Mouse (Mus musculus): Measurements from ENCODE around the gene Igsf23.
"Not testable (repeated sequence)": the region's sequence is repeated elsewhere in the genome, so short reads cannot be mapped to it uniquely, and the experiment has no call there.

Gene Igsf23

DNA sequence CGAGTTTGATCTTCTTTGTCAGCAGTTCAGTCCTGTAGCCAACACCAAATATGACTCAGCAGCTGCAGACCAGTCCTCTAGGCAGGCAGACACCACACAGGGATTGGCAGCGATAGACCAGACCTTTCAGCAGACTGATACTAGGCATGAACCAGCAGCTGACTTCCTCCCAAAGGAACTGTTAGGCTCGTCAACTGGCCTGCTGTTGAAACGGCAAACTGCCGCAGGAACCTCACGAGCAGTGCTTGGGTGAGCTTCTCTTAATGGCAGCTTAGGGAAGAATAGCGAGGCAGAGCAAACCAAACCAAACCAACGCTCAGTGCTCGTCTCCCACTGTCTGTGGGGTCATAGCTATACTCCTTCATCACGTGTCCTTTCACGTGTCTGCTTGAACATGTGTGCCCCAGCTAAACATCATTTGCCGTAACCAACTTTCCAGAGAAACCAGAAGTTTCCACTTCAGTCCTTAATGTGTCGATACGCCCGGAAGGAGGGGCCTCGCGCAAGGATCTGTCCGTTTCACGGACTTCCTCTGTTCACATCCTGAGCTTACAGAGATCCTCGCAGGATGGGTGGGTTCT lies 15.3 kb downstream of the Igsf23 start:
- DNase-seq (ENCODE audit: low spot score): no peak

DNA sequence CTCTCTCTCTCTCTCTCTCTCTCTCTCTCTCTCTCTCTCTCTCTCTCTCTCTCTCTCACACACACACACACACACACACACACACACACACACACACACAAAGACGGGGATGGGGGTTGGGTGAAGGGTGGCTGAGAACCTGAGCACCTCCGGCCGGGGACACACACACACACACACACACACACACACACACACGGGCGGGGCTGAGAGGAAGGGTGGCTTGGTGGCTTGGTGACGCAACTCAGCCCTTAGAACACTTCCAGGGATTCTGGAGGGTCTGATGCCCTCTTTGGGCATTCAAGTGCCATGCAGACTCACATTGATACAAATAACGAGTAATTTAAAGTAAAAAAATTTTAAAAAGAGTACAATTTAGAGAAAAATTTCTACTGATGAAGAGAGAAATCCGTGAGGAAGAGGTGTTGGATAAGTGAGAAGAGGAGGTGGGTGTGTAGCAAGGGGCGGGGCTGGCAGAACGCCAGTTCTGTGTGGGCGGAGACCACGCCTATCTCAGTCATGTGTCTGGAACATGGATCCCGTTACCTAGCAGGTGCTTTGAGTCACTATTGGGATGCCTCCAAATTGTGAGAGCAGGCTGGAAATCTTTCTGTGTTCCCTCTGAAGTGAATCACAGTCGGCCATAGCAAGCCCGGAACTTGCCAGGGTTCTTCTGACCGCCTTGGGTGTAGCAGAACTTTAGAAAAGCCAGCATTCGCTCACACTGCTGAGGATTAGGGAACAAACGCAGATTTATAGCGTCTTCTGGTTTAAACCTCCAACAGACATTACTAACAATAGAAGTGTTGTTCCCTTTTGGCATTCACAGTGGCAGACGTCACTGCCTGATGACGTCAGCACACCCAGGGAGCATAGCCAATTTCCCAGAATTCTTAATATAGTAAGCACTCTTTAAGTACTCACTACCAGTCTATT lies 17.4 kb downstream of the Igsf23 start:
- DNase-seq (ENCODE audit: low spot score): peak; percentile 87

DNA sequence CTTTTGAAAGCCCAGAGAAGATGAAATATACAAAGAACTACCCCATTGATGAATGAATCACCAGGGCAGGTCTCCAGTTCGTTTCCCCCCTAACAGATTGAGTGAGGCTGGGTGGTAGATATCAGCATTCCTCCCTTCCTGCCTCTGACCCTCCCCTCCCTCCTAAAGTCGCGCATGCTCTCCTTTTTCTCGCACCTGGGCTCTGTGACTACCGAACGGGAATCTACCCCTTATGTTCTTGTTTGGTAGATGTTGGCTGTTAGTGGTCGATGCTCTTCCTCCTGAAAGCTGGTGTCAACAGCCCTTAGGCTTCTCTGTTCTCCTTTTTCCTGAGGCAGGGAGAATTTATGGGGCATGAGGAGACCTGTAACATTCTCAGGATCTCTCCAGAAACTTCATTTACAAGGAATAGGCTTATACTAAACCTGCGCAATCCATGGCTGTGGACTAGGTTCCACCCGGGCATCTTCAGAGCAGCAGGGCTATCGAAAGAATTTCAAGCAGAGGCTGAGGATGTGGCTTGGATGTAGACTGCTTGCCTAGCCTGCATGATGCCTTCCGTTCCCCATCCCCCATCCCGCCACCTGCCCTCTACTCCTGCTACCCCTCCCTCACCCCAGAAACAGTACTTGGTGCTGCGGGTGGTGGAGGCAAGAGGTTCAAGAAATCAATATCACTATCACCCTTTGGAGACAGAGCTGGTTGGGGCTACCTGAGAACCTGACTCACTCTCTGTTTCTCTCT lies 18.3 kb downstream of the Igsf23 start:
- DNase-seq (ENCODE audit: low spot score): no peak

DNA sequence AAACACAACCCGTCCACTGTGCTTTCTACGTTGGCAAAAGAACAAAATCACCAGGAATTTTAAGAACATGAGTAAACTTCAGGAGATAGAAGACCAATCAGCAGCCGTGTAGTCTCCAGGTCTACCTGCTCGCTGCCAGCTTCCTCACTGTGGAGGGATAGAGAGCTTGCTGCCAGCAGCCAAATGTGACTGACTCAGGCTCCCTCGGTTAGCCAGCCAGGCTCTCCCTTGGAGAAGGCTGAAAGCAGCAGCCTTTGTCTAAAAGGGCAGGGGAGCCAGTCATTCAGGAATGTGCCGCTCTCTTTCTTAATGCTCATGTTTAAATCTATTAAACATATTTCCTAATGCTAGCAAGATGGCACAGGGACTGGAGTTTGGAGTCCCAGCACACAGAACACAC lies 20.1 kb downstream of the Igsf23 start:
- not testable (repeated sequence) for DNase-seq (ENCODE audit: low spot score)

DNA sequence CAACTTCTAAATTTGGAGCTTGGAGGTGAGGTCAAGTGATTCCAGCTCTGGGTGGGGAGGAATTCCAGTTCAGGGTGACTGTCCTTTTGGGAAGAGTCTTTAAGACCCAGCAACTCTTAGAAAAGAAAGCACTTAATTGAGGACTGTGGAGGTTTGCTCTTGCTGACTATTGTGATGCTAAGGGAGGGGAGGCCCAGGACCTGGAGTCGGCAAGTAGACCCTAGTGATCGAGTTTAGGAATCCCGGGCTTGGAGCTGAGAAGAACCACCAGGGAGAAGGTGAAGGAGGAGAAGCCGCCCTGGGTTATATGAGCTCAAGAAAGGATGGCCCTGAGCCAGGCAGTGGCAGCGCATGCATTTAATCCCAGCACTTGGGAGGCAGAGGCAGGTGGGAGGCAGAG lies 22.1 kb downstream of the Igsf23 start:
- DNase-seq (ENCODE audit: low spot score): no peak

DNA sequence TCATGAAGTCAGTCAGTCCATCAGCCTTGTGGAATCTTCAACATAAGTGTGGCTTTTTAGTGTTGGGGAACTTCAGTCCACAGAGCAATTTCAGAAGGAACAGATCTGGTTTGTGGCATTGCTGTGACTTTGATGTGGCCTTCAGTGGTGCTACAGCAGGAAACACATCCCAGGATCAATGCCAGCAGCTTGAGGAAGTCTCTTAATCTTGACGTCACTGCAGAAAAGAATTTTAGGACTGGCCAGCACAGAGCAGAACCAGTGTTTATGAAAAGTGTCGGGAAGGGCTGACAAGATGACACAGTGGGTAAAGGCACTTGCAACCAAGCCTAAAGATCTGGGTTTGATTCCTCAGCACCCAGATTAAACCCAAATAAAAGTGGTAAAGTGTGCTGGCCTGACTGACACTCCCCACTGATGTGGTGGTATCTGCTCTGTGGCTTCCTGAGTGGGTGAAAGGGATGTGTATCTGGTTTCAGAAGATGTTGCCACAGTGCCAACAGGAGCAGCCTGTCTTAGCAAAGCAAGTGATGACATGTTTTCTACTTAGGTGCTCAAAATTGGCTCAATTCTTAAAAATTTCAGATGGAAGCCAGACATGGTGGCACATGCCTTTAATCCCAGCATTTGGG lies 23.6 kb downstream of the Igsf23 start:
- no peak for DNase-seq (ENCODE audit: low spot score)

DNA sequence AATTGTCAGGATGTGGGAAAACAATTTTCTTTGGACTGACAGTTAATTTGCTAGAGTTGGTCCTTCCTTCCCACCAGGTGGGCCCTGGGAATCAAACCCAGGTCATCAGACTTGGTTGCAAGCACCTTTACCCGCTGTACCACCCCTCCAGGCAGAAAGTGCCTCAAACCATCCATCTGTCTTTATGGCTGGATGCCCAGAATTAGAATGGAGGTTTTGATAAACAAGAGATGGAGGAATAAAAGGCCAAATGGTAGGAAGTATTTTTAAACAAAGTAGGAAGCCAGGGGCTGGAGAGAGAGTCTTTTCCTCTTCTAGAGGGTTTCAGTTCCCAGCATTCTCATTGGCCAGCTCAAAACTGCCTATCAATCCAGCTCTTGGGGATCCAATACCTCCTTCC lies 25.2 kb downstream of the Igsf23 start:
- DNase-seq (ENCODE audit: low spot score): no peak

DNA sequence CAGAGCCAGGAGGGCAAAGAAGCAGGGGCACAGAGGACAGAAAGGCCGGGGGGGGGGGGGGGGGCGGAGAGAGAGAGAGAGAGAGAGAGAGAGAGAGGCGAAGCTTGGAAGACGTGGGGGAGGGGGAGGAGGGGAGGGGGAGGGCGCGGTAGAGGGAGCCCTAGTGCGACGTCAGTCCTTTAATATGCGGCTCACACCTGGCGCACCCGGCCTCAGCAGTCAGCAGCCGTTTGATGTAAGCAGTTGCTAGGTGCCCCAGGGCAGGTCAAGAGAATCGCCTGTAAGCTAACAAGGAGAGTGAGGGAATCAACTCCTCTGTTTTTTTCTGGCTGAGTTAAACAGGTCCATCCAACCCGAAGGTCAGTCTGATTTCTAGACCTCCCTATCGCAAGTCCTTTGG lies 26.8 kb downstream of the Igsf23 start:
- no peak for DNase-seq (ENCODE audit: low spot score)

DNA sequence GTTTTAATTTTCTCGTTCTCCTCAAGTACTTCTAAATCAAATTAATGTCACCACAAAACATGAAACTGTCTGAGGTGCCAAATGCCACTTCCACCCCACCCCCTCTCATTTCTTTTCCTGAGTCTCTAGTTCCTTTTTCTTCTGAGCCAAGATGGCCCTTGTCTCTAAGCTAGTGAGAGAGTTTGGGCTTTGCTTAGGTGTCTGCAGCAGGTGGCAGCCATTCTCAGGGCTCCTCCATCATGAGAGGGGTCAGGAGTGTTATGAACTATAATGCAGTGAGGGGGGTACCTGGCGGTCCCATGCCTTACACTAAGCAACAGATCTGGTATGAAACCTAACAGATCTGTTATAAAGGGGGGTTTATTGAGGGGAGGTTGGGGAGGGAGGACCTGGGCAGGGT lies 27.2 kb downstream of the Igsf23 start:
- no peak for DNase-seq (ENCODE audit: low spot score)

DNA sequence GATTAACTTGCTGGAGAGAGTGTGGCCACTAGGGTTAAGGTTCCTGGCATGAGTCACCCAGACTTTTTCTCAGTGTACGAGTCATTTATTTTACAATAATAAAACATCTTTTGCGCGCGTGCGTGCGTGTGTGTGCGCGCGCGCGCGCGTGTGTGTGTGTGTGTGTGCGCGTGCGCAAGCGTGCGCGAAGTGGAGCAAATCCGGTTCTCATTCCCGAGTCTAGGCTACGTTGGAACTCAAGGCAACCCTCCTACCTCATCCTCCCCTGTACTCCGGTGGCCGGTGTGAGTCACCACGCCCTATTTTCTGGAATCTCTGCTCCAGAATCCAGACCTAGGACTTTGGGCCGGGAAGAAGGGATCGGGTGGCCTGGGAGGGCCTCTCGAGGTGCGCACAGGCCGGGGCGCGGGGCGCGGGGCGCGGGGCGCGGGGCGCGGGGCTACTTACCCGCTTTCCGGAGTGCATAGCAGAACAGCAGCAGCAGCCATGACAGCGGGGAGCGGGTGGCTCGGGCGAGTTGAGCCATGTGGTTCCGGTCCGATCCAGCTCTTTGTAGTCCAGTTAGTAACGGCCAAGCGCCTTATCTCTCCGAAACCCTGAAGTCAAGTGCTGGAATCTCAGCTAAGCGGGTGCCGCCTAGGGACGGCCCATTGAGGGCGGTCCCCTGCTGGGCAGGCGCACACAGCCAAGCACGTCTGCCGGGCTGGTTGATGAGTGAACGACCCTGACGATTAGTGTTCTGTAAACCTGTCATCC lies 29.9 kb downstream of the Igsf23 start, which contains the start of gene Pvr:
TSS of gene Pvr (minus strand) at position 655 of the 756 bp plus-strand sequence.
- peak; percentile 75 for DNase-seq (ENCODE audit: low spot score)

DNA sequence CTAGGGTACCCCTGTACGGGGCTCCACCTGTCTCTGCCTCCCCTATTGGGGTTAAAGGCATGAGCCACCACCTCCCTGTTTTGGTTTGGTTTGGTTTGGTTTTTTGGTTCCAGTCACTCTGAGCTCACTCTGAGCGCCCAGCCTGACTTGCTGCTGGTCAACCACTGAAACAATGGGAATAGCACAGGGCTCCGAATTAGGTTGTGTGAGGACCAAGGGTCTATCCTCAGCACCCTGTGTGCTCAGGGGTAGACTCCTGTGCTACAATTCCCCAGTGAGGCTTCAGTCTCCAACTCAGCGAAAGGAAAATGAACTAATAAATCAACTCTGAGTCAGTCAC lies 30.4 kb downstream of the Igsf23 start:
- no peak for DNase-seq (ENCODE audit: low spot score)

DNA sequence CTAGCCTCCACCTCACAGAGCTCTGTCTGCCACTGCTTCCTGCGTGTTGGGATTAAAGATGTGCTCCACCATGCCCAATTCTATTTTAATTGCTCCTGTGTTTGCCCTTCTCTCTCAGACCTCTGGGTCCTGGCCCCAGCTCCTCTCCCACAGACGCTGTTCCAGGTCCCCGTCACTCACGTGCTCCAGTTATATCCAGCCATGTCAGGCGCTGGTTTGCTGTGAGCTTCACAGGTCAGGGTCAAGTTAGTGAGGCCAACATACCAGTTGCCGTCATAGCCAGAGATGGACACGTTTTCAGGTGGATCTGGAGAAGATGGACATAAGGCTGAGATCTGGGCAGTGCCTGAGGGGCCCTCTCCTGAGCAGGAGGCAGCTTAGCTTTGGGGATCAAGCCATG lies 36.0 kb downstream of the Igsf23 start:
- DNase-seq (ENCODE audit: low spot score): peak; percentile 34

DNA sequence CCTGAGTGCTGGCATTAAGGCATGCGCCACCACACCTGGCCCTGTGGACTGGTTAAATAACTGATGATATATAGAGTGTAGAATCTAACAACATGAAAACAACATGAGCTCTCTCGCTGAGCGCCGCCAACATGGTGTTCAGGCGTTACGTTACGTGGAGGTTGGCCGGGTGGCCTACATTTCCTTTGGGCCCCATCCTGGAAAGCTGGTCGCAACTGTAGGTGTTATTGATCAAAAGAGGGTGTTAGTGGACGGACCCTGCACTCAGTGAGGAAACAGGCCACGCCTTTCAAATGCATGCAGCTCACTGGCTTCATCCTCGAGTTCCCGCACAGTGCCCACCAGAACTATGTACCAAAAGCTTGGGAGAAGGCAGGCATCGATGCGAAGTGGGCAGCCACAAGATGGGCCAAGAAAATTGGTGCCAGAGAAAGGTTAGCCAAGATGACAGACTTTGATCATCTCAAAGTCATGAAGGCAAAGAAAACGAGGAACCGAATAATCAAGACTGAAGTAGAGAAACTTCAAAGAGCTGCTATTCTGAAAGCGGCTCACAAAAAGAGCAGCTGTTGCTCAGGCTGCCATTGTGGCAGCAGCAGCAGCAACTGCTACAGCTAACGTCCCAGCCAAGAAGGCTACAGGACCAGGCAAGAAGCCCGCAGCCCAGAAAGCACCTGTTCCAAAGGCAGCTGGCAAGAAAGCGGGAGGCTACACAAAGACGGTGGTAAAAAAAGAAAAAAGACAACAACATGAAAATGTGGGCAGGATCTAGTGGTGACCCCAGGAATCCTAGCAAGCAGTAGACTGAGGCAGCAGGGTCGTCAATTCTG lies 38.6 kb downstream of the Igsf23 start:
- peak; percentile 31 for DNase-seq (ENCODE audit: low spot score)

DNA sequence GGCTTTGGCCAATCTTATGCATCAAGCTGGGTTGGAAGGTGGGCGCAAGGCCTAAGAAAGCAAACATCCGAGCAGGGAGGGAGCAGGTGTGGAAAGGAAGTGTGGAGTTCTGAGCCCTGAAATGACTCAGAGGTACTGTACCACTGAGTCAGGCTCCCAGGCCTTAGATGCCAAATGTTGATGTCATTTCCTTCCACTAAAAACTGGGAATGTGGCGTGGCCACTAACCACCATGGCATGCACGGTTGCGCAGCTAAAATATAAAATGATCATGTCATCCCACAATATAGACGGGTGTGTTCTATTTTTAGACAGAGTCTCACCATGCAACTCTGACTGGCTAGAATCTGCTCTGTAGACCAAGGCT lies 39.3 kb downstream of the Igsf23 start:
- no peak for DNase-seq (ENCODE audit: low spot score)

DNA sequence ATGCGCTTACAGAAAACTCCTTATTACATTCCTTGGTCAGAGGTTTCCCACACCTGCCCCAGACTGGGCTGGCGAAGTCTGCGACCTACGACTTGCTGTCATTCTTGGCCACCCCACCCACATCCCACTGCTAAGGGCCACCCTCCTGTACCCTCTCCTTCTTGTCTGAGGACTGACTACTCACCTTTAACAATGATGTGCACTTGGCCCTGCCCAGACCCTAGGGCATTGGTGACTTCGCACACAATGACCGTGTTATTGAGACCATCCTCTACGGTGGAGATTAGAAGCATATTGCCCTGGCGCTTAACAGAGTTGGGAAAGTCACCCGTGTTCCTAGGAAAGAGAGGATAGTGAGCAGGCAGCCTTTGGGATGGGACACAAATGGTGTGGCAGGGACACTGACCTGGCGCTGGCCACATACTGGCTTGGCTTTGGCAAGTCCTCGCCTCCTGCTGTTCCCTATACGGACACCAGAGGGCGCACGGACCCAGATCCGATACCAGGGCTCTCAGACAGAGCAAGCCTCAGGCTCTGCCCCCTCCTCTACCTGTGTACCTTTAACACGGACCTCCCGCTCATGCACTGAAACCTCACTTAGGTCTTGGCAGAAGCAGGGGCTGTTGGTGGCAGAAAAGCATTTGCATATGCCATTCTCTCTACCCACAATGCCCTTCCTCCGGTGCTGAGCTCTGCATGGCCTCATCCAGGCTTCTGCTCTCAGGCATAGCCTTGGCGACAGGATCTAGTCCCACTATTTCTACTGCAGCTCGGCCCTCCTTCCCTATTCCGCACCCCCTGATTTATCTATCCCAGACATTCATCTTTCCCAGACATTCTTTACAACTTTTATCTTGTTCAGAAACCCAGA lies 39.9 kb downstream of the Igsf23 start:
- peak; percentile 91 for DNase-seq (ENCODE audit: low spot score)

DNA sequence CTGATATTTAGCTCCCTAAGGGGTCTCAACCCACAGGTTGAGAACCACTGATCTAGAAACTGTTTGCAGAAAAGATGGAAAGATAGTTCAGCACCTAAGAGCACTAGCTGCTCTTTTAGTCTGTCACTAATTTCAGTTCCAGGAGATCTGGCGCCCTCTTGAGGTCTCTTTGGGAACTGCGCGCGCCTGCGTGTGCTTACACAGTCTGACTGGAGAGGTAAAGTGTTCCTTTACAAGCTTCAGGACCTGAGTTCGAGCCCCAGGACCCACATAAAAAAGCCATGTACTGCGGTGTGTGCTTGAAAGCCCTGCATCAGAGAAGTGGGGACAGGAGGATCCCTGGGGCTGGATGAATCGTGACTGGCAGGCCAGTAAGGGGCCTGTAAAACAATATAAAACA lies 60.7 kb downstream of the Igsf23 start:
- peak; percentile 83 for DNase-seq (ENCODE audit: low spot score)

DNA sequence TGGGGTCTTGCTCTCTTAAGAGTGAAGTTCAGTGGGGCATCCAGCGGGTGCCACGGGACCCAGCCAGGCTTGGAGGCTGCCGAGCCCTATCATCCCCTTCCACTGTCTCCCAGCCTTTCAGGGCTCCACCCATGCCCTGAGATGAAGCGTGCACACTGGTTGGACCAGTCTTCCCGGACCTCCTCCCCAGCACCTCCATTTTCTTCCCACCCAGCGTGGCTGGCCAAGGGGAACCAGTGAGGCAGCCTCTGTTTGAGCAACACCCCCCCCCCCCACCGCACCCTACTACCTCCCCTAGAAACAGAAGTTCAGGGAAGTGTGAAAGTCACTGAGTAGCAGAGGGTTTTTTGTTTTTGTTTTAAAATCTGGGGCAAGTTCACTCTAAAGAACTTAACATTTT lies 62.7 kb downstream of the Igsf23 start, which contains the start of gene Ceacam19:
TSS of gene Ceacam19 (minus strand) at position 117 of the 400 bp plus-strand sequence.
- no peak for DNase-seq (ENCODE audit: low spot score)

Data from testis, postnatal 10 days (tissue).